Mouse (Mus musculus): ENCODE data around the gene H1foo. TPM values are rescaled to one million over a fixed set of nuclear protein-coding genes. Genes with fewer than 3 reads are reported as not detected.
A peak's percentile ranks its signal among the peaks of the same experiment; 100 is the strongest.

The H1foo gene
- total and polyA plus RNA-seq, 2 experiments from 2014 or later = 1.0 TPM; not detected in 1

DNA sequence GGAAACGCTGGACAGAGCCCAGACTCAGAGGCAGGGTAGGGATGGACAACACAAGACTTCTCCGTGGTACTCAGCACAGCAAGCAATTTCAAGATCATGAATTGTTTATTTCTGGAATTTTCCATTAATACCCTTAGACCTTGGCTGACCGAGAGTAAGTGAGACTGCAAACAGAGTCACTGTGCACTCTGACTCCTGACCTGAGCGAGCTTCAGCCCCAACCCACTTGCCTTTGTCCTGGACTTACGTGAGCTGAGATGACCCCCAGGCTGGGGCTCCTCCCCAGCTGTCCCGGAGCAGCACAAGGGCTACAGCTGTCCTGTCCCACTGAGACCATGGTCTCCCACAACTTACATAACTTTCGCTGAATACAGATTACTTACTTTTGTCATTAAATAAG, 38.2 kb downstream of the H1foo start:
- no peak for DNase-seq (ENCODE audit: low spot score)
- H3K4me3 ChIP-seq (ENCODE audit: low read length) = no peak overlapping the region
- H3K9me3 ChIP-seq (ENCODE audit: low read length) = no peaks in the 10 kb centered on the region
- TF ChIP-seq CTCF (IDR thresholded peaks at IDR 0.05; ENCODE audit: low read depth) = no peak
- no peaks in the 10 kb centered on the region for H3K27me3 ChIP-seq (ENCODE audit: insufficient read depth, low read length)
- H3K9ac ChIP-seq (replicated peaks; ENCODE audit: low read length) = no peak overlapping the region
- ATAC-seq = no peak
- H3K27ac ChIP-seq = no peak overlapping the region
- H3K4me1 ChIP-seq (ENCODE audit: insufficient read depth, low read length) = peaks cover 19% of the 10 kb centered on the region
- no peak overlapping the region for H3K4me2 ChIP-seq (ENCODE audit: low read depth, low read length)
- H3K36me3 ChIP-seq (ENCODE audit: insufficient read depth, low read length) = no peaks in the 10 kb centered on the region
- 69% methylated on average over 7 of the region's 7 CpGs for WGBS

DNA sequence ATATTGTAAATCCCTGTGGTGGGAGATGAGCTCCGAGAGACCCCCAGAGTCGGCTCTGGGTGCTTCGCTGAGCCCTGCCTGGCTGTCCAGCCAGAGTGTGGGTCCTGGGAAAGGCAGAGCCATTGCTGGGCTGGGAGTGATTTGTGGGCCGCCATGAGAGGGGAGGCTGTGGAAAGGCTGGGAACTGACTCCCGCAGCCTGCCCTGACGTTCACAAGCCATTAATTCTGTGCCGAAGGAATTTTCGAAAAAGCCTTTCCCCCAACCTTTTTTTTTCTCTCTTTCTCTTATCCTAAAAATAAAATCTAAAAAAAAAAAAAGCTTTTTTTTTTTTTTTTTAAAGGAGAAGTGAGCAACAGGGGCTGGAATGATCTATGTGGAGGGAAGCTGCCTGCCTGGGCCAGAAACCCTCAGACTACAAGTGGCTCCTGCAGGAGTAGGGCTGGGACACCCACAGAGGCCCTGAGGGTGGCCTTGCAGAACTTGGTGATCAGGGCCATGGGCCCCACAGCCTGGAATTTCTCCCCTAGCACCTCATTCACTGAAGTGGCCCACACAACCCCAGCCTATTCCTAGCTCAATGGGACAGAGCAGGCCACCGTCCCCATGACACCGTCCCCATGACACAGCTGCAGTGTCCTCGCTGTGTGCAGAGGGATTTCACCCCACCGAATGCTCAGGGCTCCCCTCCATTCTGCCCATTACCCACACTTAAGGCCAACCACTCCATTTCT, 38.7 kb downstream of the H1foo start:
- no peak for ATAC-seq
- no peak for TF ChIP-seq CTCF (IDR thresholded peaks at IDR 0.05; ENCODE audit: low read depth)
- 57% methylated on average over 12 of the region's 12 CpGs for WGBS

DNA sequence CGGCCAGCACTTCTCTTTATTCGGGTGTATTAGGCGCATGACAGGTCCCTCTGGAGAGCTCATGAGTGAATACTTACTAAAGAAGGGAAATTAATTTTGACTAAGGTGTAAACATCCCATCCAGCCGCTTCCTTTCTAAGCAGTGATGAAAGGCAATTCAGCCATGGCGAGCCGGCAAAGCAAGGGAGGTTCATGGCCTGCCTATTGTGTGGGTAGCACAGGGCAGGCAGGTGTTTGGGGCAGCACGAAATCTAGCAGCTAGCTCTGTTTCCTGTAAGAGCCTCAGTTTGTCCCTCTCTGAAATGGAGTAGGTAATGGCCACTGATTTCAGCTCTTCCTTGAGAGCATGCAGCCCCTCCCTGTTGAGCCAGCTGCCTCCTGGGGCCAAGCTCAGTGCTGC, 39.8 kb downstream of the H1foo start:
- Histone ChIP-seq H3K36me3 (ENCODE audit: insufficient read depth, low read length) (no peaks in the 10 kb centered on the region), H3K9ac (replicated peaks; ENCODE audit: low read length) (no peak overlapping the region), H3K27me3 (ENCODE audit: insufficient read depth, low read length) (no peaks in the 10 kb centered on the region), H3K9me3 (ENCODE audit: low read length) (no peaks in the 10 kb centered on the region), H3K27ac (no peak overlapping the region), H3K4me3 (ENCODE audit: low read length) (no peak overlapping the region), H3K4me2 (ENCODE audit: low read depth, low read length) (no peak overlapping the region), H3K4me1 (ENCODE audit: insufficient read depth, low read length) (peaks cover 19% of the 10 kb centered on the region)
- TF ChIP-seq CTCF (IDR thresholded peaks at IDR 0.05; ENCODE audit: low read depth) = no peak
- WGBS = 58% methylated on average over 7 of the region's 7 CpGs
- ATAC-seq (no peak), DNase-seq (ENCODE audit: low spot score) (no peak)

More for the DNA sequence above, 38.7 kb downstream of the H1foo start:
- Histone ChIP-seq H3K36me3 (ENCODE audit: insufficient read depth, low read length) (no peaks in the 10 kb centered on the region), H3K27ac (no peak overlapping the region), H3K9ac (replicated peaks; ENCODE audit: low read length) (no peak overlapping the region), H3K9me3 (ENCODE audit: low read length) (no peaks in the 10 kb centered on the region), H3K4me2 (ENCODE audit: low read depth, low read length) (no peak overlapping the region), H3K4me1 (ENCODE audit: insufficient read depth, low read length) (peaks cover 19% of the 10 kb centered on the region), H3K27me3 (ENCODE audit: insufficient read depth, low read length) (no peaks in the 10 kb centered on the region), H3K4me3 (ENCODE audit: low read length) (no peak overlapping the region)
- no peak for DNase-seq (ENCODE audit: low spot score)

DNA sequence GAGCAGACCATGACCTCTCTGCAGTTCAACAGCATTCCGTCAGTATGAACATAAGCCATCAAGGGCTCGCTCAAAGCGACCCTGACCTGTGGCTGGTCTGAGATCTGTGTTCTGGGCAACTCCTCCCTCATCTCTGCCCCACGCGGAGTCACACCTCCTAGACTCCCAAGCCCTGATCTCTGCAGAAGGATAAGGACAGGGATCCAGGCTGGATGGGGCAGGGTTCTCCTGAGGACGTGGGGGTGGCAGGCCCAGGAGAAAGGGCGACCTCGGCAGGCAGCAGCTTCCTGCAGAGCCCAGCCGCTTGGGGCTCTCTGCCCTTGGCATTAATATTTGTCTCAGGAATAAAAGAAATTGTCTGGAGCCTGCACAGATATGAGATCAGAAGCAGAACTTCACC, 40.9 kb downstream of the H1foo start:
- WGBS = 66% methylated on average over 9 of the region's 9 CpGs
- Histone ChIP-seq H3K9ac (replicated peaks; ENCODE audit: low read length) (no peak overlapping the region), H3K4me2 (ENCODE audit: low read depth, low read length) (no peak overlapping the region), H3K27me3 (ENCODE audit: insufficient read depth, low read length) (no peaks in the 10 kb centered on the region), H3K36me3 (ENCODE audit: insufficient read depth, low read length) (no peaks in the 10 kb centered on the region), H3K4me1 (ENCODE audit: insufficient read depth, low read length) (peaks cover 19% of the 10 kb centered on the region), H3K27ac (no peak overlapping the region), H3K9me3 (ENCODE audit: low read length) (no peaks in the 10 kb centered on the region), H3K4me3 (ENCODE audit: low read length) (no peak overlapping the region)
- no peak for DNase-seq (ENCODE audit: low spot score)
- no peak for ATAC-seq
- TF ChIP-seq CTCF (IDR thresholded peaks at IDR 0.05; ENCODE audit: low read depth) = no peak

DNA sequence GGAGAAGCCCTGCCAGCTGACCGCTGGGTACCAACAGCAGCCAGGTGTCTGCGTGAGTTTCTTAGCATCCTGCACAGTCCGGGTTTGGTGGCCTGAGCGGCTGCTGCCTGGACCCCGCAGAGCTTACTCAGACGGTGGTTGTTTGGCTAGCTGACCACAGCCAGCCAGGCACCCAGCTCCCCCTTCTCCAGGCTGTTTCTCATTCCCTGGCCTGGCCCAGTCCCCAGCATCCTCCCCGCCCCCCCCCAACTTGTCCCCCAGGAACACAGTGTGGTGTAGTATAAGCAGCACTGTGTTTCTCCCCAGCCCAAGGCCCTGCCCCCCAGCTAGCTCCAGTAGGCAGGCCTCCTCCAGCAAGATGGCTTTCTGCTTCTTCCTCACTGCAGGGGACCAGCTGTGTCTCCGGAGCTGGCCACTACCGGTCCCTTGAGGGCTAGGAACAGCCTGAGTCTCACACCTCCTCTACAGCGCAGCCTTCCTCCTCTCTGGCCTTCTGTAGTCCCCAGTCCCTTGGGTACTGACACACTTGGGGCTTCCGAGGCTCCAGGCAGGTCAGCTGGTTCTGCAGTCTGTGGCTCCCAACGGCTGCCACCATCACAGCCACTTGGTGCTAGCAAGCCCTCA, 41.8 kb downstream of the H1foo start:
- Histone ChIP-seq H3K4me1 (ENCODE audit: insufficient read depth, low read length) (peaks cover 19% of the 10 kb centered on the region), H3K27ac (no peak overlapping the region), H3K9ac (replicated peaks; ENCODE audit: low read length) (0 out of 2 replicates have a peak overlapping the region, but pooled peaks have one; percentile 5), H3K36me3 (ENCODE audit: insufficient read depth, low read length) (no peaks in the 10 kb centered on the region), H3K4me3 (ENCODE audit: low read length) (no peak overlapping the region), H3K27me3 (ENCODE audit: insufficient read depth, low read length) (no peaks in the 10 kb centered on the region), H3K4me2 (ENCODE audit: low read depth, low read length) (no peak overlapping the region), H3K9me3 (ENCODE audit: low read length) (no peaks in the 10 kb centered on the region)
- WGBS = 46% methylated on average over 12 of the region's 12 CpGs
- no peak for TF ChIP-seq CTCF (IDR thresholded peaks at IDR 0.05; ENCODE audit: low read depth)
- no peak for DNase-seq (ENCODE audit: low spot score)
- peak; percentile 33; the same call in 1 of the 2 replicates for ATAC-seq

- ATAC-seq = no peak
- Histone ChIP-seq H3K9me3 (ENCODE audit: low read length) (no peaks in the 10 kb centered on the region), H3K27me3 (ENCODE audit: insufficient read depth, low read length) (no peaks in the 10 kb centered on the region), H3K4me2 (ENCODE audit: low read depth, low read length) (no peak overlapping the region), H3K4me1 (ENCODE audit: insufficient read depth, low read length) (peaks cover 19% of the 10 kb centered on the region), H3K27ac (no peak overlapping the region), H3K4me3 (ENCODE audit: low read length) (no peak overlapping the region), H3K9ac (replicated peaks; ENCODE audit: low read length) (no peak overlapping the region), H3K36me3 (ENCODE audit: insufficient read depth, low read length) (no peaks in the 10 kb centered on the region)
- TF ChIP-seq CTCF (IDR thresholded peaks at IDR 0.05; ENCODE audit: low read depth) = no peak
- no peak for DNase-seq (ENCODE audit: low spot score)
- WGBS = 43% methylated on average over 9 of the region's 9 CpGs
Observed at GRCm38 (mm10) chr6:115987096-115987747, 42.5 kb downstream of the H1foo start.
